Comparison of ENCODE assay signal across 8 mouse cellular contexts in the genomic region with DNA sequence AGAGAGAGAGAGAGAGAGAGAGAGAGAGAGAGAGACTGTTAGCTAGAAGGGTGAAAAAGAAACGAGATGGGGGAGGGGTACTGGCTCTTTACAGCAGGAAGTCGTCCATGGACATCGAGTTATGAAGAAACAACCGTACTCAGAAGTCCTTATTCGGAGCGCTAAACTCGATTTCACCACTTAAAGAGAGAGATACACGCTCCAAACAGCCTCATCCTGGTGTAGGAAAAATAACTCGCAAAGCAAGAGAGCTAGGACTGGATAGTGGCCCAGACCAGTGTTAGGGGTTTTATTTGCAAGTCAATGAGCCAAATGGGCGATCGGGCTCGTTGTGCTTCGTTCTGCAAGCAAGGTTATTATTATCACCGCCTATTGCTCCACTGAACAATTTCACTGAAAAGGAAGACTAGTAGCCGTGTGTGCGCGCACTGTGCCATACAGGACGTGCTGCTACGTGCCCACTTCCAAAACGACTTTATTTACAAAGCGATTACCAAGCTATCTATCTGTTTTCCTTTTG. TPM values are rescaled to one million over a fixed set of nuclear protein-coding genes. Genes with fewer than 3 reads are reported as not detected.
DNase-seq lines count a peak whose midpoint lies in the region; ATAC-seq and TF ChIP-seq lines count a peak whose summit lies in the region.

No protein-coding gene starts in this region.

- peak overlapping the region; percentile 95 for H3K27ac ChIP-seq in kidney, adult 2 months (ENCODE audit: insufficient read depth, low read depth, low read length)
- peak overlapping the region; percentile 94 for H3K27ac ChIP-seq in embryonic facial prominence, embryonic 10.5 days (replicated peaks)
- peak overlapping the region; percentile 97 to 100 for H3K27ac ChIP-seq in heart, embryonic 14.5 days (replicated peaks in 1 of 2; ENCODE audit: control insufficient read depth in 1 of 2, insufficient read depth in 1 of 2, low read depth in 2 of 2, low read length in 2 of 2)

- H3K9ac ChIP-seq in heart, embryonic 14.5 days (ENCODE audit: low read length) = peak overlapping the region; percentile 97

- TF ChIP-seq CTCF in kidney, adult 2 months (conservative IDR thresholded peaks at IDR 0.05; ENCODE audit: insufficient read depth, insufficient read length, low read depth, low read length) = no peak
- no peak for TF ChIP-seq CTCF in E14TG2a.4 (conservative IDR thresholded peaks at IDR 0.05; ENCODE audit: low read length)

- peaks cover 5% of the 10 kb centered on the region; the same call in 1 of the 2 replicates for H3K4me1 ChIP-seq in kidney, adult 2 months (ENCODE audit: control insufficient read depth, insufficient read depth, low read length)
- H3K4me1 ChIP-seq in E14TG2a.4 (replicated peaks; ENCODE audit: low read depth, low read length) = peaks cover 46% of the 10 kb centered on the region
- H3K4me1 ChIP-seq in embryonic facial prominence, embryonic 10.5 days = peaks cover 22% of the 10 kb centered on the region
- H3K4me1 ChIP-seq in heart, embryonic 14.5 days (ENCODE audit: control insufficient read depth in 2 of 2, insufficient read depth in 2 of 2, low read length in 2 of 2) = peaks cover 5 to 25% of the 10 kb centered on the region in 2 experiments

- peaks cover 6% of the 10 kb centered on the region; the same call in 1 of the 2 replicates for H3K36me3 ChIP-seq in kidney, adult 2 months (ENCODE audit: control insufficient read depth, insufficient read depth, low read length)
- H3K36me3 ChIP-seq in E14TG2a.4 (ENCODE audit: insufficient read depth, low read length) = peaks cover 10% of the 10 kb centered on the region
- peaks cover 7% of the 10 kb centered on the region for H3K36me3 ChIP-seq in embryonic facial prominence, embryonic 10.5 days (replicated peaks)
- H3K36me3 ChIP-seq in heart, embryonic 14.5 days (ENCODE audit: control insufficient read depth, insufficient read depth, low read length) = no peaks in the 10 kb centered on the region

- WGBS in kidney, adult 2 months = under 1% methylated on average over 21 of the region's 21 CpGs
- under 1% methylated on average over 21 of the region's 21 CpGs for WGBS in embryonic facial prominence, embryonic 10.5 days
- WGBS in heart, embryonic 14.5 days = under 1% methylated on average over 21 of the region's 21 CpGs

- peak; percentile 74 for DNase-seq in kidney, adult 2 months
- DNase-seq in kidney, postnatal 4 days = no peak
- DNase-seq in embryonic facial prominence, embryonic 10.5 days (ENCODE audit: low spot score) = peak; percentile 59
- DNase-seq in left cerebral cortex, postnatal 14 days (ENCODE audit: low spot score in 2 of 2) = peak; percentile 33 to 58
- DNase-seq in mesoderm, embryonic 11.5 days (ENCODE audit: low read depth, low spot score) = peak; percentile 49

- peak overlapping the region; percentile 90 for H3K4me3 ChIP-seq in kidney, adult 2 months (ENCODE audit: insufficient read depth, low read depth, low read length)
- peak overlapping the region; percentile 97 for H3K4me3 ChIP-seq in E14TG2a.4 (replicated peaks; ENCODE audit: low read length)
- H3K4me3 ChIP-seq in embryonic facial prominence, embryonic 10.5 days = peak overlapping the region; percentile 76
- peak overlapping the region; percentile 82 to 97 for H3K4me3 ChIP-seq in heart, embryonic 14.5 days (ENCODE audit: control insufficient read depth in 1 of 2, insufficient read depth in 1 of 2, low read depth in 1 of 2, low read length in 2 of 2)

- ATAC-seq in heart, embryonic 14.5 days (ENCODE audit: insufficient number of reproducible peaks, insufficient read depth, low FRiP score, low read depth) = no peak
- no peak; the same call in 1 of the 2 replicates for ATAC-seq in megakaryocyte progenitor cell, adult 5-6 weeks (replicated peaks; ENCODE audit: poor library complexity)

- TF ChIP-seq POLR2A in kidney, adult 2 months (IDR thresholded peaks at IDR 0.05; ENCODE audit: low read depth, low read length) = no peak

- no peaks in the 10 kb centered on the region for H3K27me3 ChIP-seq in kidney, adult 2 months (replicated peaks; ENCODE audit: control insufficient read depth, insufficient read depth, low read length)
- H3K27me3 ChIP-seq in E14TG2a.4 (ENCODE audit: insufficient read depth, low read length) = peaks cover 15% of the 10 kb centered on the region
- no peaks in the 10 kb centered on the region for H3K27me3 ChIP-seq in embryonic facial prominence, embryonic 10.5 days (replicated peaks; ENCODE audit: low read depth, poor library complexity, severe bottlenecking)
- H3K27me3 ChIP-seq in heart, embryonic 14.5 days (ENCODE audit: control insufficient read depth, insufficient read depth, low read length) = no peaks in the 10 kb centered on the region

- H3K9me3 ChIP-seq in E14TG2a.4 (ENCODE audit: low read length) = no peaks in the 10 kb centered on the region
- H3K9me3 ChIP-seq in embryonic facial prominence, embryonic 10.5 days = no peaks in the 10 kb centered on the region
- no peaks in the 10 kb centered on the region for H3K9me3 ChIP-seq in heart, embryonic 14.5 days (ENCODE audit: control insufficient read depth, low read length)

- peak overlapping the region; percentile 88 for H3K4me2 ChIP-seq in heart, embryonic 14.5 days (ENCODE audit: low read length)

- intact Hi-C loops in left cerebral cortex, postnatal 14 days (cut with DNase I) = loop anchor here (10.0 kb wide), 2 partner anchors 487 to 647 kb away; no protein-coding TSS in a partner anchor

RNA-seq across cellular contexts. Expression of a gene that starts 1.4 kb away (rescaled TPM):
- 70.7 and 80.9 TPM in 2 replicates for polyA plus RNA-seq in kidney, adult 2 months (2012; rRNA removed)
- polyA plus RNA-seq in embryonic facial prominence, embryonic 10.5 days (2016; fragmentation: Nextera tagmentation; extraction: Ambion mirVana) = 43.6 and 53.3 TPM in 2 replicates
- polyA plus RNA-seq in heart, embryonic 14.5 days (2014; fragmentation: Nextera tagmentation; extraction: Ambion mirVana) = 34.8 and 37.2 TPM in 2 replicates
- 10 to 100 TPM; 38.9 to 41.6 TPM for total RNA-seq in left cerebral cortex, postnatal 14 days (2021)
- total RNA-seq in megakaryocyte progenitor cell, adult 5-6 weeks (2015) = 195 and 231 TPM in 2 replicates
- total RNA-seq in megakaryocyte progenitor cell, adult 5-6 weeks (2017) = 49.9 and 57.5 TPM in 2 replicates

Comparison
In these comparisons a context has a peak if more than half of its experiments do, and no peak if none do; other contexts are left out.
1. DNase-seq: peak in kidney, adult 2 months (single experiment), embryonic facial prominence, embryonic 10.5 days (single experiment), left cerebral cortex, postnatal 14 days (2 of 2) and mesoderm, embryonic 11.5 days (single experiment); none in kidney, postnatal 4 days (0 of 2).
2. Peak in every context shown above with its lines, with median percentiles within 50 percentile points of each other: H3K27ac ChIP-seq and H3K4me3 ChIP-seq.